Mouse (Mus musculus) embryonic facial prominence, embryonic 15.5 days (tissue): ENCODE results near the gene Wdr27. TPM values are rescaled to one million over a fixed set of nuclear protein-coding genes. Genes with fewer than 3 reads are reported as not detected.

Experiments used
- ATAC-seq: fragments of 200-750 bp; cut with Nextera tagmentation; 2 replicates; pipeline ENCODE4 v1.8.0; 2017; ENCODE audit warnings: low read depth, moderate TSS enrichment; ENCODE audit not compliant: insufficient number of reproducible peaks, low FRiP score, low TSS enrichment
- H3K27ac ChIP-seq: fragments of 300-500 bp; sonication (generic); replicated peaks from 2 replicates; pipeline ENCODE4 v1.5.1; 2015; ENCODE audit warnings: mild to moderate bottlenecking, inconsistent platforms
- H3K27me3 ChIP-seq: fragments of 300-500 bp; sonication (generic); 2 replicates; pipeline ENCODE4 v1.6.1; 2015; ENCODE audit warnings: inconsistent platforms
- H3K36me3 ChIP-seq: fragments of 300-500 bp; sonication (generic); 2 replicates; pipeline ENCODE4 v1.6.1; 2015; ENCODE audit warnings: mild to moderate bottlenecking, inconsistent platforms
- H3K4me1 ChIP-seq: fragments of 300-500 bp; sonication (generic); 2 replicates; pipeline ENCODE4 v1.6.1; 2015; ENCODE audit warnings: inconsistent platforms
- H3K4me2 ChIP-seq: fragments of 300-500 bp; sonication (generic); replicated peaks from 2 replicates; pipeline ENCODE4 v1.6.1; 2015; ENCODE audit warnings: mild to moderate bottlenecking, inconsistent platforms
- H3K4me3 ChIP-seq: fragments of 300-500 bp; sonication (generic); replicated peaks from 2 replicates; pipeline ENCODE4 v1.5.1; 2015; ENCODE audit warnings: mild to moderate bottlenecking, inconsistent platforms
- H3K9ac ChIP-seq: fragments of 300-500 bp; sonication (generic); 2 replicates; pipeline ENCODE4 v1.6.1; 2015; ENCODE audit warnings: inconsistent platforms
- H3K9me3 ChIP-seq: fragments of 300-500 bp; sonication (generic); replicated peaks from 2 replicates; pipeline ENCODE4 v1.6.1; 2016; ENCODE audit warnings: inconsistent platforms
- WGBS: fragments of 180-500 bp; shearing (Covaris S2); methylation state at CpG from one replicate; pipeline ENCODE4 v1.1.7; 2015; 5-methylcytosine and 5-hydroxymethylcytosine counted together
- polyA plus RNA-seq: library from polyadenylated mRNA; unstranded; fragments of >200 nt; fragmentation: Nextera tagmentation; extraction: Ambion mirVana; gene quantifications from 2 replicates; pipeline ENCODE4 v1.2.1, GENCODE M21; 2015

The Wdr27 gene
- polyA plus RNA-seq, 1 experiment from 2014 or later: 13.1 TPM

- 75% methylated on average over 8 of the region's 8 CpGs for WGBS
- H3K36me3 ChIP-seq: no peaks in the 10 kb centered on the region
- H3K4me1 ChIP-seq: no peaks in the 10 kb centered on the region
- no peaks in the 10 kb centered on the region for H3K9me3 ChIP-seq
- no peak overlapping the region for H3K27ac ChIP-seq
- H3K9ac ChIP-seq: no peak overlapping the region
- H3K4me2 ChIP-seq: no peak overlapping the region
- no peak overlapping the region for H3K4me3 ChIP-seq
- no peak for ATAC-seq
- H3K27me3 ChIP-seq: no peaks in the 10 kb centered on the region
These were observed 15.2 kb downstream of the Wdr27 start for GRCm38 (mm10) chr17:14927644-14928218.

- Histone ChIP-seq H3K27ac (no peak overlapping the region), H3K27me3 (no peaks in the 10 kb centered on the region), H3K4me3 (no peak overlapping the region), H3K36me3 (no peaks in the 10 kb centered on the region), H3K4me1 (no peaks in the 10 kb centered on the region), H3K9ac (no peak overlapping the region), H3K4me2 (no peak overlapping the region), H3K9me3 (no peaks in the 10 kb centered on the region)
- WGBS: 48% methylated on average over 6 of the region's 6 CpGs
- no peak for ATAC-seq
These were observed 21.4 kb downstream of the Wdr27 start for GRCm38 (mm10) chr17:14921582-14921981.

GRCm38 (mm10) chr17:14917866-14918265, 25.1 kb downstream of the Wdr27 start:
- H3K27ac ChIP-seq: no peak overlapping the region
- no peaks in the 10 kb centered on the region for H3K9me3 ChIP-seq
- no peak overlapping the region; the same call in 1 of the 2 replicates for H3K9ac ChIP-seq
- H3K4me2 ChIP-seq: no peak overlapping the region
- no peak overlapping the region for H3K4me3 ChIP-seq
- ATAC-seq: no peak
- H3K27me3 ChIP-seq: no peaks in the 10 kb centered on the region
- no peaks in the 10 kb centered on the region for H3K4me1 ChIP-seq
- H3K36me3 ChIP-seq: no peaks in the 10 kb centered on the region
- WGBS: 83% methylated on average over 8 of the region's 8 CpGs

GRCm38 (mm10) chr17:14914401-14914800, 28.6 kb downstream of the Wdr27 start:
- Histone ChIP-seq H3K27me3 (no peaks in the 10 kb centered on the region), H3K36me3 (no peaks in the 10 kb centered on the region), H3K27ac (no peak overlapping the region), H3K4me3 (no peak overlapping the region), H3K4me2 (no peak overlapping the region), H3K9ac (no peak overlapping the region), H3K9me3 (no peaks in the 10 kb centered on the region), H3K4me1 (no peaks in the 10 kb centered on the region)
- WGBS: 84% methylated on average over 4 of the region's 4 CpGs
- ATAC-seq: no peak

- no peaks in the 10 kb centered on the region for H3K27me3 ChIP-seq
- no peak overlapping the region for H3K27ac ChIP-seq
- no peak overlapping the region for H3K4me2 ChIP-seq
- no peaks in the 10 kb centered on the region for H3K9me3 ChIP-seq
- no peak for ATAC-seq
- no peak overlapping the region for H3K9ac ChIP-seq
- no peaks in the 10 kb centered on the region for H3K4me1 ChIP-seq
- 85% methylated on average over 8 of the region's 8 CpGs for WGBS
- no peaks in the 10 kb centered on the region for H3K36me3 ChIP-seq
- H3K4me3 ChIP-seq: no peak overlapping the region
These were observed 30.0 kb downstream of the Wdr27 start for GRCm38 (mm10) chr17:14912981-14913380.

GRCm38 (mm10) chr17:14912420-14912819, 30.5 kb downstream of the Wdr27 start:
- no peak overlapping the region for H3K4me2 ChIP-seq
- H3K9ac ChIP-seq: no peak overlapping the region
- no peaks in the 10 kb centered on the region for H3K4me1 ChIP-seq
- H3K27me3 ChIP-seq: no peaks in the 10 kb centered on the region
- H3K36me3 ChIP-seq: no peaks in the 10 kb centered on the region
- ATAC-seq: no peak
- H3K27ac ChIP-seq: no peak overlapping the region
- H3K4me3 ChIP-seq: no peak overlapping the region
- no peaks in the 10 kb centered on the region for H3K9me3 ChIP-seq
- WGBS: 52% methylated on average over 6 of the region's 6 CpGs

- H3K4me1 ChIP-seq: no peaks in the 10 kb centered on the region
- no peaks in the 10 kb centered on the region for H3K27me3 ChIP-seq
- WGBS: 92% methylated on average over 5 of the region's 5 CpGs
- H3K4me3 ChIP-seq: no peak overlapping the region
- no peaks in the 10 kb centered on the region for H3K36me3 ChIP-seq
- no peak overlapping the region for H3K27ac ChIP-seq
- no peak for ATAC-seq
- no peaks in the 10 kb centered on the region for H3K9me3 ChIP-seq
- no peak overlapping the region for H3K9ac ChIP-seq
- no peak overlapping the region for H3K4me2 ChIP-seq
These were observed 32.2 kb downstream of the Wdr27 start for GRCm38 (mm10) chr17:14910771-14911170.

- no peak overlapping the region for H3K4me2 ChIP-seq
- H3K4me1 ChIP-seq: no peaks in the 10 kb centered on the region
- 77% methylated on average over 5 of the region's 5 CpGs for WGBS
These were observed 33.6 kb downstream of the Wdr27 start for GRCm38 (mm10) chr17:14909331-14909730.

GRCm38 (mm10) chr17:14907136-14907535, 35.8 kb downstream of the Wdr27 start:
- H3K27ac ChIP-seq: no peak overlapping the region
- H3K9ac ChIP-seq: no peak overlapping the region
- 70% methylated on average over 12 of the region's 12 CpGs for WGBS
- H3K4me3 ChIP-seq: no peak overlapping the region
- H3K4me2 ChIP-seq: no peak overlapping the region
- no peaks in the 10 kb centered on the region for H3K27me3 ChIP-seq
- no peaks in the 10 kb centered on the region for H3K36me3 ChIP-seq
- no peaks in the 10 kb centered on the region for H3K9me3 ChIP-seq
- no peak for ATAC-seq
- no peaks in the 10 kb centered on the region for H3K4me1 ChIP-seq

More at GRCm38 (mm10) chr17:14909331-14909730, 33.6 kb downstream of the Wdr27 start:
- Histone ChIP-seq H3K27ac (no peak overlapping the region), H3K27me3 (no peaks in the 10 kb centered on the region), H3K36me3 (no peaks in the 10 kb centered on the region), H3K4me3 (no peak overlapping the region), H3K9me3 (no peaks in the 10 kb centered on the region), H3K9ac (no peak overlapping the region)
- no peak for ATAC-seq

- Histone ChIP-seq H3K9me3 (no peaks in the 10 kb centered on the region), H3K27ac (no peak overlapping the region), H3K4me3 (no peak overlapping the region), H3K9ac (no peak overlapping the region), H3K36me3 (no peaks in the 10 kb centered on the region), H3K4me1 (no peaks in the 10 kb centered on the region), H3K4me2 (no peak overlapping the region), H3K27me3 (no peaks in the 10 kb centered on the region)
- ATAC-seq: no peak
- WGBS: 35% methylated on average over 1 of the region's 1 CpGs
These were observed 36.3 kb downstream of the Wdr27 start for GRCm38 (mm10) chr17:14906611-14907010.

- Histone ChIP-seq H3K4me3 (no peak overlapping the region), H3K36me3 (no peaks in the 10 kb centered on the region), H3K9me3 (no peaks in the 10 kb centered on the region), H3K9ac (no peak overlapping the region), H3K27me3 (no peaks in the 10 kb centered on the region), H3K4me2 (no peak overlapping the region), H3K4me1 (no peaks in the 10 kb centered on the region), H3K27ac (no peak overlapping the region)
- no peak for ATAC-seq
- WGBS: 49% methylated on average over 7 of the region's 7 CpGs
These were observed 38.2 kb downstream of the Wdr27 start for GRCm38 (mm10) chr17:14904637-14905265.

GRCm38 (mm10) chr17:14904206-14904605, 38.8 kb downstream of the Wdr27 start:
- Histone ChIP-seq H3K4me2 (no peak overlapping the region), H3K27me3 (no peaks in the 10 kb centered on the region), H3K9me3 (no peaks in the 10 kb centered on the region), H3K9ac (no peak overlapping the region), H3K4me1 (no peaks in the 10 kb centered on the region), H3K36me3 (no peaks in the 10 kb centered on the region), H3K4me3 (no peak overlapping the region), H3K27ac (no peak overlapping the region)
- WGBS: 86% methylated on average over 6 of the region's 6 CpGs
- no peak for ATAC-seq
